Mouse (Mus musculus) limb, embryonic 14.5 days (tissue): ENCODE results near the gene Tmem114. TPM values are rescaled to one million over a fixed set of nuclear protein-coding genes. Genes with fewer than 3 reads are reported as not detected.

Experiments used
- ATAC-seq: fragments of 200-750 bp; cut with Nextera tagmentation; 2 replicates; pipeline ENCODE4 v1.8.0; 2017; ENCODE audit warnings: low read depth, moderate number of reproducible peaks, moderate TSS enrichment; ENCODE audit not compliant: low FRiP score
- DNase-seq: peaks from one replicate; pipeline ENCODE4 v3.0.0-alpha.2; 2015; ENCODE audit warnings: low spot score
- H3K27ac ChIP-seq: fragments of 300-500 bp; sonication (generic); replicated peaks from 2 replicates; pipeline ENCODE4 v1.5.1; 2014; ENCODE audit warnings: low read depth, mild to moderate bottlenecking, low read length, moderate library complexity, mixed read lengths
- H3K27me3 ChIP-seq: fragments of 300-500 bp; sonication (generic); 2 replicates; pipeline ENCODE4 v1.6.1; 2014; ENCODE audit warnings: low read length, mixed read lengths; ENCODE audit not compliant: control insufficient read depth, insufficient read depth
- H3K36me3 ChIP-seq: fragments of 300-500 bp; sonication (generic); 2 replicates; pipeline ENCODE4 v1.6.1; 2014; ENCODE audit warnings: mild to moderate bottlenecking, low read length, moderate library complexity, mixed read lengths; ENCODE audit not compliant: control insufficient read depth, insufficient read depth
- H3K4me1 ChIP-seq: fragments of 300-500 bp; sonication (generic); 2 replicates; pipeline ENCODE4 v1.6.1; 2014; ENCODE audit warnings: antibody characterized with exemption, low read length, mixed read lengths; ENCODE audit not compliant: control insufficient read depth, insufficient read depth
- H3K4me2 ChIP-seq: fragments of 300-500 bp; sonication (generic); replicated peaks from 2 replicates; pipeline ENCODE4 v1.6.1; 2014; ENCODE audit warnings: low read depth, mild to moderate bottlenecking, low read length, moderate library complexity; ENCODE audit not compliant: severe bottlenecking
- H3K4me3 ChIP-seq: fragments of 300-500 bp; sonication (generic); replicated peaks from 2 replicates; pipeline ENCODE4 v1.5.1; 2014; ENCODE audit warnings: low read length
- H3K9ac ChIP-seq: fragments of 300-500 bp; sonication (generic); 2 replicates; pipeline ENCODE4 v1.6.1; 2014; ENCODE audit warnings: mild to moderate bottlenecking, low read depth, low read length, moderate library complexity; ENCODE audit not compliant: severe bottlenecking
- H3K9me3 ChIP-seq: fragments of 300-500 bp; sonication (generic); 2 replicates; pipeline ENCODE4 v1.6.1; 2016; ENCODE audit warnings: low read length; ENCODE audit not compliant: control insufficient read depth
- POLR2A ChIP-seq: fragments of 200-500 bp; IDR thresholded peaks from 2 replicates; pipeline ENCODE4 v1.8.0; 2012; ENCODE audit warnings: inconsistent platforms, mild to moderate bottlenecking, moderate library complexity, borderline replicate concordance; ENCODE audit not compliant: insufficient read depth, insufficient read length; ENCODE audit errors: extremely low read depth
- WGBS: fragments of 180-500 bp; shearing (Covaris S2); extraction: QIAGEN DNeasy Blood & Tissue Kit; methylation state at CpG from one replicate; pipeline ENCODE4 v1.1.7; 2014; 5-methylcytosine and 5-hydroxymethylcytosine counted together
- polyA plus RNA-seq, 2 experiments: library from polyadenylated mRNA; depleted of rRNA in 1 of 2; stranded (reverse) in 1 of 2; unstranded in 1 of 2; fragments of >200 nt; fragmentation: Nextera tagmentation in 1 of 2; extraction: Ambion mirVana in 1 of 2; gene quantifications; 2 replicates each; pipeline versions ENCODE4 v1.2.1 to v1.2.3; 2012 to 2014

Gene Tmem114
- polyA plus RNA-seq, 2 experiments: 0.15 TPM; not detected in 1

- Histone ChIP-seq H3K9me3 (no peaks in the 10 kb centered on the region), H3K4me3 (no peak overlapping the region), H3K27me3 (no peaks in the 10 kb centered on the region), H3K36me3 (no peaks in the 10 kb centered on the region), H3K4me2 (no peak overlapping the region), H3K4me1 (no peaks in the 10 kb centered on the region), H3K9ac (no peak overlapping the region), H3K27ac (no peak overlapping the region)
- ATAC-seq: no peak
- no peak for DNase-seq
- no peak for TF ChIP-seq POLR2A
- WGBS: 38% methylated on average over 2 of the region's 2 CpGs
Measured at GRCm38 (mm10) chr16:8455221-8455620, 30.3 kb upstream of the Tmem114 start.

DNA sequence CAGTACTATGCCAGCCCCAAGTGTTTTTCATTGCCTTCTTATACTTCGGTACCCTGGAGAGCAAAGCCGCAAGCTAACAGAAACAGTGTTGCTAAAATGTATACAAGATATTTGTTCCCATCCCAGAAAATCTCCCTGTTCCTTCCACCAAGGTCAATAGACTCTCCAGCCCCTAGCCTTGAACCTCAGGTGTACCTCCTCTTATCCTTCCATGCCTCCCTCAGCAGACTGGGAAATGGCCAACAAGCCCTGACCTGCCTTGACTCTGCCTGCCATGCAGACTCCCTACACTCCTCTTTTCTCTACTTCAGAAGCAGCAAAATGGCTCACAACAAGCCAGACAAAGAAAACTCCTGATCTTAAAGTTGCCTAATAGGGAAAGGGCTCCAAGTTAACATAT, 28.4 kb upstream of the Tmem114 start:
- H3K4me2 ChIP-seq: no peak overlapping the region
- no peaks in the 10 kb centered on the region for H3K9me3 ChIP-seq
- H3K4me3 ChIP-seq: no peak overlapping the region
- H3K4me1 ChIP-seq: 0 out of 2 replicates have a peak, but pooled peaks cover 2% of the 10 kb centered on the region
- H3K36me3 ChIP-seq: no peaks in the 10 kb centered on the region
- 100% methylated on average over 2 of the region's 2 CpGs for WGBS
- ATAC-seq (no peak), DNase-seq (no peak)
- no peak for TF ChIP-seq POLR2A
- H3K9ac ChIP-seq: no peak overlapping the region
- H3K27me3 ChIP-seq: no peaks in the 10 kb centered on the region
- no peak overlapping the region for H3K27ac ChIP-seq

- 77% methylated on average over 6 of the region's 6 CpGs for WGBS
- no peak for DNase-seq
- no peak overlapping the region for H3K9ac ChIP-seq
Measured at GRCm38 (mm10) chr16:8446256-8446655, 21.3 kb upstream of the Tmem114 start.

DNA sequence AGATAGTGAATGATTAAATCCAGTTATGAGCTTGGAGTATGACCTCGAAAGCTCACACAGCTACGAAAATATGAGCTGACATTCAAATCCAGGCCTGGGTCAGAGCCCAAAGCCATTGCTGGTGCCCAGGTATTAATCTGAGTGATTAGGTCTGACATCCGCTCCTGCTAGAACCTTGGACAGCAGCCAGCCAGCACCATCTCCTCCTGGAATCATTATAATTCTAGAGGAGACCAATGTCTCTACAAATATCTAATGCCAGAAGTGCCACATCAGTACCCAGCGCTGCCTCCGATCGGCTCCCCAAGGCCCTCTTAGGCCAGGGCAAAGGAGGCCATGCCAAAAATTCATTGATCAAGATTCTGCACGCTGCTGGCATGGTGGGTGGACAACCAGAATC, 20.0 kb upstream of the Tmem114 start:
- no peak for TF ChIP-seq POLR2A
- ATAC-seq (no peak), DNase-seq (no peak)
- 83% methylated on average over 7 of the region's 7 CpGs for WGBS
- Histone ChIP-seq H3K9me3 (no peaks in the 10 kb centered on the region), H3K36me3 (no peaks in the 10 kb centered on the region), H3K9ac (no peak overlapping the region), H3K4me2 (no peak overlapping the region), H3K27me3 (no peaks in the 10 kb centered on the region; the same call in 1 of the 2 replicates), H3K4me1 (peaks cover 13% of the 10 kb centered on the region), H3K27ac (no peak overlapping the region), H3K4me3 (no peak overlapping the region)

More at GRCm38 (mm10) chr16:8446256-8446655, 21.3 kb upstream of the Tmem114 start:
- Histone ChIP-seq H3K4me3 (no peak overlapping the region), H3K27ac (no peak overlapping the region), H3K4me2 (no peak overlapping the region), H3K36me3 (no peaks in the 10 kb centered on the region), H3K4me1 (peaks cover 13% of the 10 kb centered on the region), H3K9me3 (no peaks in the 10 kb centered on the region), H3K27me3 (no peaks in the 10 kb centered on the region; the same call in 1 of the 2 replicates)
- no peak for TF ChIP-seq POLR2A
- ATAC-seq: no peak

DNA sequence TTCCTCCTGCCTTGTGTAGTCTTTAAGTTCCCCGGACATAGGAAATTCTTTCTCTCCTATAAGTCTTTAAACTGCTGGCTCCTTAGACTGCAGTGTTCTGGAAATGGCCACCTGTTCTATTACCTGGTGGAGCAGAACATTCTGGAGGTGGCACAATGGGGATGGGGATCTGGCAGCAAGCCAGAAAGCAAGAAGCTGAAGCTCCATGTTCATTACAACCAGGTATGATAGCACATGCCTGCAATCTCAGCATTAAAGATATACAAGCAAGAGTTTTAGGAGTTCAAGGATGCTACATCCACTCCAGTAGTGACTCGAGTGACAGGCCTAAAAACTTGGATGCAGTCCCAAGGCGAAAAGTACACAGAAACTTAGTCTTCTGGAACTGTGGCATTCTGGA, 7.7 kb upstream of the Tmem114 start:
- DNase-seq (no peak), ATAC-seq (no peak)
- 92% methylated on average over 3 of the region's 3 CpGs for WGBS
- no peak overlapping the region for H3K4me2 ChIP-seq
- no peak overlapping the region for H3K9ac ChIP-seq
- H3K4me3 ChIP-seq: no peak overlapping the region
- H3K4me1 ChIP-seq: no peaks in the 10 kb centered on the region
- no peaks in the 10 kb centered on the region for H3K27me3 ChIP-seq
- H3K9me3 ChIP-seq: no peaks in the 10 kb centered on the region
- H3K27ac ChIP-seq: no peak overlapping the region
- TF ChIP-seq POLR2A: no peak
- H3K36me3 ChIP-seq: no peaks in the 10 kb centered on the region

- peaks cover 24% of the 10 kb centered on the region for H3K27me3 ChIP-seq
- no peaks in the 10 kb centered on the region for H3K36me3 ChIP-seq
- H3K9me3 ChIP-seq: no peaks in the 10 kb centered on the region
- 80% methylated on average over 4 of the region's 4 CpGs for WGBS
- ATAC-seq (no peak), DNase-seq (no peak)
- no peak overlapping the region for H3K27ac ChIP-seq
- no peak overlapping the region for H3K9ac ChIP-seq
- no peaks in the 10 kb centered on the region for H3K4me1 ChIP-seq
- no peak overlapping the region for H3K4me2 ChIP-seq
- TF ChIP-seq POLR2A: no peak
- no peak overlapping the region for H3K4me3 ChIP-seq
Measured at GRCm38 (mm10) chr16:8429531-8429930, 4.6 kb upstream of the Tmem114 start.
